Mouse (Mus musculus): ENCODE results near the gene Sult6b2. TPM values are rescaled to one million over a fixed set of nuclear protein-coding genes. Genes with fewer than 3 reads are reported as not detected.

Sult6b2 gene
- polyA plus RNA-seq, 1 experiment = not detected

DNA sequence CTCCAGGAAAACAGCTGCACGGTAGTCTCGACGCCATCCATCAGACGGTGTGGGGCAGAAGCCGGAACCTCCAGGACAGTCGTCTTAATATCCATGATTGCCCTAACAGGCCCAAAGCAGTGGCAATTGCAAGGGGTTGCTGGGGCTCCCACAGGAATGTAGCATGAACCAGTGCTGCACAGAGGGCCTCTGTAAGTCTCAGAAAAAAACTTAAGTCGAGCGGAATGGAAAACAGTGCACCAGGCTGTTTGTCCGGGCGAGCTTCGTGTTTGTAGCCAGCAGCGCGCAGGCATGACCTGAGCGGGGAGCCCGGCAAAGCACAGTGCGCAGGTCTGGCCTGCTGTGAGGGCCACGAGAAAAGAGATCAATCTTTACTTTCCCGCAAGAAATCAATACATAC, 31.4 kb upstream of the Sult6b2 start:
- no peak overlapping the region for H3K27ac ChIP-seq (ENCODE audit: insufficient read depth, low read depth, low read length)
- no peak overlapping the region for H3K4me3 ChIP-seq (ENCODE audit: insufficient read depth, low read length)
- no peak for TF ChIP-seq CTCF (IDR thresholded peaks at IDR 0.05; ENCODE audit: low read depth, low read length)
- TF ChIP-seq POLR2A (IDR thresholded peaks at IDR 0.05; ENCODE audit: borderline replicate concordance, low read depth, low read length) = no peak
- H3K4me1 ChIP-seq (ENCODE audit: control insufficient read depth, insufficient read depth, low read length) = peaks cover 10% of the 10 kb centered on the region

- TF ChIP-seq POLR2A (IDR thresholded peaks at IDR 0.05; ENCODE audit: borderline replicate concordance, low read depth, low read length) = no peak
- TF ChIP-seq CTCF (IDR thresholded peaks at IDR 0.05; ENCODE audit: low read depth, low read length) = no peak
- H3K27ac ChIP-seq (ENCODE audit: insufficient read depth, low read depth, low read length) = no peak overlapping the region
- H3K4me3 ChIP-seq (ENCODE audit: insufficient read depth, low read length) = no peak overlapping the region
- peaks cover 10% of the 10 kb centered on the region for H3K4me1 ChIP-seq (ENCODE audit: control insufficient read depth, insufficient read depth, low read length)
Observed at GRCm38 (mm10) chr6:142834911-142835310, 30.6 kb upstream of the Sult6b2 start.

DNA sequence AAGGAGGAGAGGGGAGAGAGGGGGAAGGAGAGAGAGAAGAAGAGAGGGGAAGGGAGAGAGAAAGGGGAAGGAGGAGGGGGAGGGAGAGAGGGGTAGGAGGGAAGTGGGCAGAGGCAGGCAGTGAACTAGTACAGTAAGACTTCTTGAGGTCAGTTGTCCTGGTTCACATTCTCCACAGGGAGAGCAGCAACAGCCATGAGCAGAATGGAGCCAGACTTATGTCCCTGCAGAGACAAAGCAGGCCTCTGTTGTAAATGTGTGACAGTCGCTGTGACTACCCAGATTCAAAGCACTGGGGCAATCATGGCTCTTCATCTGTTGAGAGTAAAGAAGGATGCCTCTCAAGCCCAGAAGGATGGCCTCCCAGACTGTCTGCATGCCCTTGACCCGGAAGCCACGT, 27.4 kb upstream of the Sult6b2 start:
- no peak for TF ChIP-seq POLR2A (IDR thresholded peaks at IDR 0.05; ENCODE audit: borderline replicate concordance, low read depth, low read length)
- TF ChIP-seq CTCF (IDR thresholded peaks at IDR 0.05; ENCODE audit: low read depth, low read length) = no peak
- Histone ChIP-seq H3K27ac (ENCODE audit: insufficient read depth, low read depth, low read length) (no peak overlapping the region), H3K4me3 (ENCODE audit: insufficient read depth, low read length) (no peak overlapping the region), H3K4me1 (ENCODE audit: control insufficient read depth, insufficient read depth, low read length) (peaks cover 10% of the 10 kb centered on the region)

- Histone ChIP-seq H3K4me1 (ENCODE audit: control insufficient read depth, insufficient read depth, low read length) (peaks cover 10% of the 10 kb centered on the region), H3K4me3 (ENCODE audit: insufficient read depth, low read length) (no peak overlapping the region), H3K27ac (ENCODE audit: insufficient read depth, low read depth, low read length) (no peak overlapping the region)
- TF ChIP-seq CTCF (IDR thresholded peaks at IDR 0.05; ENCODE audit: low read depth, low read length) = 0 out of 2 replicates have a peak, but pooled peaks have one; percentile 16
- TF ChIP-seq POLR2A (IDR thresholded peaks at IDR 0.05; ENCODE audit: borderline replicate concordance, low read depth, low read length) = no peak
Observed at GRCm38 (mm10) chr6:142831243-142831642, 26.9 kb upstream of the Sult6b2 start.

DNA sequence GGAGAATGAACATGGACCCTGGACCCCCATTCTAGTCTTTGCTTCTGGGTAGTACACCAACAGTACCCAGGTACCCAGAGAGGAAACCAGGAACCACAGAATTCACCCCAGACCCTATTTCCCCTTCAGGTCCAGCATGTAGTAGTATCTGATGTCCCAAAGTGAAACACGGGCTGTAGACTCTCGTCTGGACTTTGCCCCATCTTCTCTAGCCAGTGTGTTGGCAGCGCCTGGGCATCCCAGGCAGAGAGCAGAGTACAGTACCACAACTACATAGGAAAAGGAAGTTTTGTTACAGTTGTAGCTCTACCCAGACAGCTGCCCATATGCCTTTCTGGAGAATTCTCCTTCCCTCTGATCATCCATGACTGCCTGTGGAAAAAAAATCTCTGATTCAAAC, 25.9 kb upstream of the Sult6b2 start:
- H3K4me3 ChIP-seq (ENCODE audit: insufficient read depth, low read length) = no peak overlapping the region
- peaks cover 10% of the 10 kb centered on the region for H3K4me1 ChIP-seq (ENCODE audit: control insufficient read depth, insufficient read depth, low read length)
- TF ChIP-seq CTCF (IDR thresholded peaks at IDR 0.05; ENCODE audit: low read depth, low read length) (no peak), POLR2A (IDR thresholded peaks at IDR 0.05; ENCODE audit: borderline replicate concordance, low read depth, low read length) (no peak)
- H3K27ac ChIP-seq (ENCODE audit: insufficient read depth, low read depth, low read length) = no peak overlapping the region

DNA sequence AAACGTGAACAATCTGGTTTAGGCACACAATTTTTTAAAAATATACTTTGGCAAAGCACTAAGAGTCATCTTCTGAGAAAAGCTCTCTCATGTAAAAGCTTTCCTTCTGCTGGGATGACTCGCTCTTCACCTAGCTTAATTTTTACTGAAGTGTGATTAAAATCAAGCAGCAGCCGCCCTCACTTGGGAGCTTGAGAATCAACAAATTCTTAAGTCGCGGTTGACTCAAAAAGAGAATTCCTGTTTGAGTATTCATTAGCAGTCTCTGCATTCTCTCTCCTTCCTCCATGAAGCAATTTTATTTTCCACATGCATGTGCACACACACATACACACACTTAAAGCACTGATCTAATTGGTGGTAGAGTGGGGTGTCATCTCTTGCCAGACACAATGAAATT, 21.1 kb upstream of the Sult6b2 start:
- no peak for TF ChIP-seq POLR2A (IDR thresholded peaks at IDR 0.05; ENCODE audit: borderline replicate concordance, low read depth, low read length)
- no peak for TF ChIP-seq CTCF (IDR thresholded peaks at IDR 0.05; ENCODE audit: low read depth, low read length)
- Histone ChIP-seq H3K4me1 (ENCODE audit: control insufficient read depth, insufficient read depth, low read length) (no peaks in the 10 kb centered on the region), H3K27ac (ENCODE audit: insufficient read depth, low read depth, low read length) (no peak overlapping the region), H3K4me3 (ENCODE audit: insufficient read depth, low read length) (no peak overlapping the region)

- TF ChIP-seq CTCF (IDR thresholded peaks at IDR 0.05; ENCODE audit: low read depth, low read length) (no peak), POLR2A (IDR thresholded peaks at IDR 0.05; ENCODE audit: borderline replicate concordance, low read depth, low read length) (no peak)
- Histone ChIP-seq H3K4me3 (ENCODE audit: insufficient read depth, low read length) (no peak overlapping the region), H3K4me1 (ENCODE audit: control insufficient read depth, insufficient read depth, low read length) (no peaks in the 10 kb centered on the region), H3K27ac (ENCODE audit: insufficient read depth, low read depth, low read length) (no peak overlapping the region)
Observed at GRCm38 (mm10) chr6:142823008-142823787, 18.9 kb upstream of the Sult6b2 start.

DNA sequence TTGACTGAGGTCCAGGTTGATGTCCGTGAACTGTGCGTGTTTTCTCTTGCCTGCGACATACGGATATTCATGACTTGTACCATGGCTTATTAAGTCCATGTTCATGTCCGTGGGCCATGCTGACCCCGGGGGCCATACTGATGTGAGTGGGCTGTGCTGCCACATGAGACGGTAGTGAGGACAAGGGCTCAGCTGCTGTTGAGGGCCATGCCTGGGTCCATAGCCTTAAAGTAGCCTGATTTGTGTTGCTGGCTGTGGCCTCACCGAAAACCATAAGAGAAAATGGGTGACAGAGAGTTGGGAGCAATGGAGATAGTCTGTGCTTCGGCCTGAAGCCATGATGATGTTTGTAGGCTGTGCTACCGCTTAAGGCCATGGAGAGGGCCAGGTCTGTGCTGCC, 14.0 kb upstream of the Sult6b2 start:
- H3K4me1 ChIP-seq (ENCODE audit: control insufficient read depth, insufficient read depth, low read length) = no peaks in the 10 kb centered on the region
- H3K27ac ChIP-seq (ENCODE audit: insufficient read depth, low read depth, low read length) = no peak overlapping the region
- H3K4me3 ChIP-seq (ENCODE audit: insufficient read depth, low read length) = no peak overlapping the region
- TF ChIP-seq CTCF (IDR thresholded peaks at IDR 0.05; ENCODE audit: low read depth, low read length) (no peak), POLR2A (IDR thresholded peaks at IDR 0.05; ENCODE audit: borderline replicate concordance, low read depth, low read length) (no peak)

DNA sequence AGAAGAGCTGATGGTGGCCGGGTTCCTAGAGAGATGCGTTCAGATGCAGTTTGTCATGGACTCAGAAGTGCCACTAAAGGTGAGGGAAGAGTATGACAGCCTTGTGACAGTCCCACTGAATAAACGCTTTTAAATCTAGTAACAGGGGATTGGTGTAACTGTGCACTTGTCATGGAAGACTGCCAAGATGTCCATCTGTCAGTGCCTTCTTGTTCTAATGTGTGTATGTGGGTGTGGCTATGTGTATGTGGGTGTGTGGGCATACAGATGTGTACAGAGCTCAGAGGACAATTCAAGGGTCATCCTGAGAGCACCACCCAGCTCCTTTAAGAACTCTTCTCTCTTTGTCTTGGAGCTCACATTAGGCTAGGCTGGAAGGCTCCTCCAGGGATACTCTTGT, 11.2 kb upstream of the Sult6b2 start:
- H3K4me3 ChIP-seq (ENCODE audit: insufficient read depth, low read length) = no peak overlapping the region

GRCm38 (mm10) chr6:142814495-142814921, 10.2 kb upstream of the Sult6b2 start:
- Histone ChIP-seq H3K4me3 (ENCODE audit: insufficient read depth, low read length) (peak overlapping the region; percentile 26; the same call in 1 of the 2 replicates), H3K4me1 (ENCODE audit: control insufficient read depth, insufficient read depth, low read length) (no peaks in the 10 kb centered on the region), H3K27ac (ENCODE audit: insufficient read depth, low read depth, low read length) (no peak overlapping the region)
- TF ChIP-seq CTCF (IDR thresholded peaks at IDR 0.05; ENCODE audit: low read depth, low read length) = 0 out of 2 replicates have a peak, but pooled peaks have one; percentile 29
- TF ChIP-seq POLR2A (IDR thresholded peaks at IDR 0.05; ENCODE audit: borderline replicate concordance, low read depth, low read length) = no peak

More for the DNA sequence above, 11.2 kb upstream of the Sult6b2 start:
- no peaks in the 10 kb centered on the region for H3K4me1 ChIP-seq (ENCODE audit: control insufficient read depth, insufficient read depth, low read length)
- TF ChIP-seq CTCF (IDR thresholded peaks at IDR 0.05; ENCODE audit: low read depth, low read length) (no peak), POLR2A (IDR thresholded peaks at IDR 0.05; ENCODE audit: borderline replicate concordance, low read depth, low read length) (no peak)
- no peak overlapping the region for H3K27ac ChIP-seq (ENCODE audit: insufficient read depth, low read depth, low read length)

All from bone marrow macrophage, adult 2 months (primary cell).